Mouse (Mus musculus) embryonic facial prominence, embryonic 15.5 days (tissue): ENCODE data around the gene Skil. TPM values are rescaled to one million over a fixed set of nuclear protein-coding genes. Genes with fewer than 3 reads are reported as not detected.
"Not testable (repeated sequence)": the region's sequence is repeated elsewhere in the genome, so short reads cannot be mapped to it uniquely, and the experiment has no call there.

Experiments
- ATAC-seq: fragments of 200-750 bp; cut with Nextera tagmentation; 2 replicates; pipeline ENCODE4 v1.8.0; 2017; ENCODE audit warnings: low read depth, moderate TSS enrichment; ENCODE audit not compliant: insufficient number of reproducible peaks, low FRiP score, low TSS enrichment
- H3K27ac ChIP-seq: fragments of 300-500 bp; sonication (generic); replicated peaks from 2 replicates; pipeline ENCODE4 v1.5.1; 2015; ENCODE audit warnings: mild to moderate bottlenecking, inconsistent platforms
- H3K27me3 ChIP-seq: fragments of 300-500 bp; sonication (generic); 2 replicates; pipeline ENCODE4 v1.6.1; 2015; ENCODE audit warnings: inconsistent platforms
- H3K36me3 ChIP-seq: fragments of 300-500 bp; sonication (generic); 2 replicates; pipeline ENCODE4 v1.6.1; 2015; ENCODE audit warnings: mild to moderate bottlenecking, inconsistent platforms
- H3K4me1 ChIP-seq: fragments of 300-500 bp; sonication (generic); 2 replicates; pipeline ENCODE4 v1.6.1; 2015; ENCODE audit warnings: inconsistent platforms
- H3K4me2 ChIP-seq: fragments of 300-500 bp; sonication (generic); replicated peaks from 2 replicates; pipeline ENCODE4 v1.6.1; 2015; ENCODE audit warnings: mild to moderate bottlenecking, inconsistent platforms
- H3K4me3 ChIP-seq: fragments of 300-500 bp; sonication (generic); replicated peaks from 2 replicates; pipeline ENCODE4 v1.5.1; 2015; ENCODE audit warnings: mild to moderate bottlenecking, inconsistent platforms
- H3K9ac ChIP-seq: fragments of 300-500 bp; sonication (generic); 2 replicates; pipeline ENCODE4 v1.6.1; 2015; ENCODE audit warnings: inconsistent platforms
- H3K9me3 ChIP-seq: fragments of 300-500 bp; sonication (generic); replicated peaks from 2 replicates; pipeline ENCODE4 v1.6.1; 2016; ENCODE audit warnings: inconsistent platforms
- WGBS: fragments of 180-500 bp; shearing (Covaris S2); methylation state at CpG from one replicate; pipeline ENCODE4 v1.1.7; 2015; 5-methylcytosine and 5-hydroxymethylcytosine counted together
- polyA plus RNA-seq: library from polyadenylated mRNA; unstranded; fragments of >200 nt; fragmentation: Nextera tagmentation; extraction: Ambion mirVana; gene quantifications from 2 replicates; pipeline ENCODE4 v1.2.1, GENCODE M21; 2015

The Skil gene
- polyA plus RNA-seq, 1 experiment from 2014 or later = 15.8 TPM

- no peaks in the 10 kb centered on the region for H3K36me3 ChIP-seq
- no peaks in the 10 kb centered on the region for H3K27me3 ChIP-seq
- H3K27ac ChIP-seq = no peak overlapping the region
- WGBS = 76% methylated on average over 8 of the region's 8 CpGs
- no peak overlapping the region for H3K4me2 ChIP-seq
- H3K9me3 ChIP-seq = no peaks in the 10 kb centered on the region
- H3K9ac ChIP-seq = no peak overlapping the region
- ATAC-seq = no peak
- H3K4me1 ChIP-seq = no peaks in the 10 kb centered on the region
- H3K4me3 ChIP-seq = no peak overlapping the region
Measured at GRCm38 (mm10) chr3:31134246-31134645, 39.4 kb downstream of the Skil start.

- no peak overlapping the region for H3K27ac ChIP-seq
- no peaks in the 10 kb centered on the region for H3K27me3 ChIP-seq
- ATAC-seq = no peak
- H3K36me3 ChIP-seq = no peaks in the 10 kb centered on the region
- no peak overlapping the region for H3K4me3 ChIP-seq
- H3K9me3 ChIP-seq = no peaks in the 10 kb centered on the region
- H3K4me1 ChIP-seq = no peaks in the 10 kb centered on the region
- H3K9ac ChIP-seq = no peak overlapping the region
- no peak overlapping the region for H3K4me2 ChIP-seq
- WGBS = 53% methylated on average over 7 of the region's 7 CpGs
Measured at GRCm38 (mm10) chr3:31134696-31135095, 39.8 kb downstream of the Skil start.

- H3K9ac ChIP-seq, ATAC-seq, H3K4me1 ChIP-seq, H3K4me2 ChIP-seq, H3K27ac ChIP-seq, H3K36me3 ChIP-seq, H3K9me3 ChIP-seq, H3K27me3 ChIP-seq, H3K4me3 ChIP-seq: not testable (repeated sequence)
- 79% methylated on average over 4 of the region's 4 CpGs for WGBS
Measured at GRCm38 (mm10) chr3:31136591-31136990, 41.7 kb downstream of the Skil start.

GRCm38 (mm10) chr3:31138454-31139424, 43.9 kb downstream of the Skil start:
- H3K36me3 ChIP-seq = no peaks in the 10 kb centered on the region
- H3K4me1 ChIP-seq = no peaks in the 10 kb centered on the region
- H3K4me3 ChIP-seq = no peak overlapping the region
- 58% methylated on average over 13 of the region's 13 CpGs for WGBS
- H3K9ac ChIP-seq = no peak overlapping the region
- H3K27ac ChIP-seq = no peak overlapping the region
- H3K27me3 ChIP-seq = no peaks in the 10 kb centered on the region
- no peak for ATAC-seq
- H3K4me2 ChIP-seq = no peak overlapping the region
- no peaks in the 10 kb centered on the region for H3K9me3 ChIP-seq

DNA sequence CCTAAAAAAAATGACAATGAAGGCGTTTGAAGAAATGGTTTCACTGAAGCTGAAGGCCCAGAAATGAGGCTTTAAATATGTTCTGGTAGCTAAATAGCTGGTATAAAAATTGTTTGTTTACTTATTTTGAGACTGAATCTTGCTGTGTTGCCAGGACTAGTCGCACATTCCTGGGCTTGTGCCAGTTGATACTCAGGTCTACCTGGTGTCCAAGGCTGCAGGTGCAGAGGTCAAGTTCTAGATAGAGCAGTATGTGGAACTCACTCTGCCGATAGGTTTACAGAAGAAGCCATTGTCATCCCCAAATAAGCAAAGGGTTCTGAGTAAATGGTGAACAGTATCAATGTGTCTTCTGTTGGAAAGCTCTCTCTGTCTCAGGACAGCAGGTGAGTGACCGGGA, 46.8 kb downstream of the Skil start:
- ATAC-seq = no peak
- no peaks in the 10 kb centered on the region for H3K4me1 ChIP-seq
- no peak overlapping the region for H3K9ac ChIP-seq
- H3K4me3 ChIP-seq = no peak overlapping the region
- 82% methylated on average over 4 of the region's 4 CpGs for WGBS
- H3K27me3 ChIP-seq = no peaks in the 10 kb centered on the region; the same call in 1 of the 2 replicates
- no peaks in the 10 kb centered on the region for H3K36me3 ChIP-seq
- H3K9me3 ChIP-seq = no peaks in the 10 kb centered on the region
- H3K27ac ChIP-seq = no peak overlapping the region
- H3K4me2 ChIP-seq = no peak overlapping the region

DNA sequence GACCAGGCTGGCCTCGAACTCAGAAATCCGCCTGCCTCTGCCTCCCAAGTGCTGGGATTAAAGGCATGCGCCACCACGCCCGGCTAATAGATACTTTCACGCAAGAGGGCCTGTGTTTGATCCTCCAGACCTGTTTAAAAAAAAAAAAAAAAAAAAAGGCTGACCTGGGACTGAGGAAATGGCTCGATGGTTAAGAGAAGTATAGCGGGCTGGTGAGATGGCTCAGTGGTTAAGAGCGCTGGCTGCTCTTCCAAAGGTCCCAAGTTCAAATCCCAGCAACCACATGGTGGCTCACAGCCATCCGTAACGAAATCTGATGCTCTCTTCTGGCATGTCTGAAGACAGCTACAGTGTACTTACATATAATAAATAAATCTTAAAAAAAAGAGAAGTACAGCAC, 50.4 kb downstream of the Skil start:
- 81% methylated on average over 11 of the region's 11 CpGs for WGBS
- not testable (repeated sequence) for H3K9me3 ChIP-seq, H3K9ac ChIP-seq, H3K4me2 ChIP-seq, H3K36me3 ChIP-seq, H3K4me3 ChIP-seq, ATAC-seq, H3K27ac ChIP-seq
- H3K4me1 ChIP-seq = peaks cover 11% of the 10 kb centered on the region
- H3K27me3 ChIP-seq = peaks cover 14% of the 10 kb centered on the region

- Histone ChIP-seq H3K36me3 (no peaks in the 10 kb centered on the region), H3K4me2 (peak overlapping the region; percentile 19), H3K27ac (no peak overlapping the region), H3K4me3 (no peak overlapping the region), H3K27me3 (peaks cover 15% of the 10 kb centered on the region), H3K9me3 (no peaks in the 10 kb centered on the region), H3K9ac (no peak overlapping the region), H3K4me1 (peaks cover 11% of the 10 kb centered on the region)
- WGBS = 12% methylated on average over 14 of the region's 14 CpGs
- no peak; the same call in 1 of the 2 replicates for ATAC-seq
Measured at GRCm38 (mm10) chr3:31145641-31146290, 50.9 kb downstream of the Skil start.

- ATAC-seq = no peak
- Histone ChIP-seq H3K27me3 (peaks cover 15% of the 10 kb centered on the region), H3K9ac (no peak overlapping the region), H3K9me3 (no peaks in the 10 kb centered on the region), H3K4me2 (no peak overlapping the region), H3K4me3 (no peak overlapping the region), H3K4me1 (peaks cover 15% of the 10 kb centered on the region), H3K27ac (no peak overlapping the region), H3K36me3 (no peaks in the 10 kb centered on the region)
- WGBS = 73% methylated on average over 7 of the region's 7 CpGs
Measured at GRCm38 (mm10) chr3:31148595-31148994, 53.7 kb downstream of the Skil start.

GRCm38 (mm10) chr3:31149706-31150105, 54.8 kb downstream of the Skil start, which contains the start of gene Cldn11:
TSS of gene Cldn11 (plus strand) at chr3:31149920.
- WGBS = under 1% methylated on average over 33 of the region's 33 CpGs
- no peak within 1 kb of the TSS for H3K9ac ChIP-seq
- H3K4me3 ChIP-seq = peak within 1 kb of the TSS; percentile 37

GRCm38 (mm10) chr3:31152108-31152507, 57.2 kb downstream of the Skil start:
- peaks cover 24% of the 10 kb centered on the region for H3K4me1 ChIP-seq
- 45% methylated on average over 6 of the region's 6 CpGs for WGBS
- no peak overlapping the region for H3K27ac ChIP-seq
- H3K4me2 ChIP-seq = no peak overlapping the region
- H3K9me3 ChIP-seq = no peaks in the 10 kb centered on the region
- H3K27me3 ChIP-seq = peaks cover 15% of the 10 kb centered on the region
- no peak overlapping the region for H3K4me3 ChIP-seq
- H3K36me3 ChIP-seq = no peaks in the 10 kb centered on the region
- 0 out of 2 replicates have a peak, but pooled peaks have one; percentile 10 for ATAC-seq
- H3K9ac ChIP-seq = no peak overlapping the region

More at GRCm38 (mm10) chr3:31149706-31150105, 54.8 kb downstream of the Skil start, which contains the start of gene Cldn11:
- H3K36me3 ChIP-seq = no peaks in the 10 kb centered on the region
- peaks cover 15% of the 10 kb centered on the region for H3K4me1 ChIP-seq
- H3K9me3 ChIP-seq = no peaks in the 10 kb centered on the region
- ATAC-seq = peak; percentile 39; the same call in 1 of the 2 replicates
- H3K27ac ChIP-seq = no peak within 1 kb of the TSS
- peaks cover 15% of the 10 kb centered on the region for H3K27me3 ChIP-seq
- peak within 1 kb of the TSS; percentile 79 for H3K4me2 ChIP-seq

- H3K4me1 ChIP-seq = peaks cover 25% of the 10 kb centered on the region
- ATAC-seq = no peak
- 32% methylated on average over 3 of the region's 3 CpGs for WGBS
- no peak overlapping the region for H3K9ac ChIP-seq
- H3K27me3 ChIP-seq = no peaks in the 10 kb centered on the region
- no peak overlapping the region for H3K4me3 ChIP-seq
- peak overlapping the region; percentile 17; the same call in 1 of the 2 replicates for H3K4me2 ChIP-seq
- H3K27ac ChIP-seq = no peak overlapping the region
- no peaks in the 10 kb centered on the region for H3K36me3 ChIP-seq
- no peaks in the 10 kb centered on the region for H3K9me3 ChIP-seq
Measured at GRCm38 (mm10) chr3:31156126-31156525, 61.3 kb downstream of the Skil start.
